Mouse (Mus musculus): ENCODE results near the gene Eif4e2.

- TF ChIP-seq CTCF (IDR thresholded peaks at IDR 0.05; ENCODE audit: extremely low read depth, insufficient read length, insufficient replicate concordance, low read depth, low read length) = no peak
- TF ChIP-seq POLR2A (IDR thresholded peaks at IDR 0.05; ENCODE audit: low read depth, low read length) = no peak
Measured at GRCm38 (mm10) chr1:87200811-87201210, 12.9 kb upstream of the Eif4e2 start.
